Mouse (Mus musculus) limb, embryonic 13.5 days (tissue): ENCODE data around the gene Metap1. TPM values are rescaled to one million over a fixed set of nuclear protein-coding genes. Genes with fewer than 3 reads are reported as not detected.

Experiments
- ATAC-seq: fragments of 200-750 bp; cut with Nextera tagmentation; 2 replicates; pipeline ENCODE4 v1.8.0; 2017; ENCODE audit warnings: low read depth, moderate number of reproducible peaks, moderate TSS enrichment; ENCODE audit not compliant: low FRiP score
- H3K27ac ChIP-seq: fragments of 300-500 bp; sonication (generic); 2 replicates; pipeline ENCODE4 v1.5.1; 2015; ENCODE audit warnings: inconsistent platforms, mild to moderate bottlenecking, moderate library complexity
- H3K27me3 ChIP-seq: fragments of 300-500 bp; sonication (generic); 2 replicates; pipeline ENCODE4 v1.6.1; 2015; ENCODE audit warnings: mild to moderate bottlenecking, inconsistent platforms
- H3K36me3 ChIP-seq: fragments of 300-500 bp; sonication (generic); 2 replicates; pipeline ENCODE4 v1.6.1; 2015; ENCODE audit warnings: inconsistent platforms, mild to moderate bottlenecking, moderate library complexity
- H3K4me1 ChIP-seq: fragments of 300-500 bp; sonication (generic); 2 replicates; pipeline ENCODE4 v1.6.1; 2015; ENCODE audit warnings: inconsistent platforms
- H3K4me2 ChIP-seq: fragments of 300-500 bp; sonication (generic); replicated peaks from 2 replicates; pipeline ENCODE4 v1.6.1; 2015; ENCODE audit warnings: inconsistent platforms, mild to moderate bottlenecking, moderate library complexity
- H3K4me3 ChIP-seq: fragments of 300-500 bp; sonication (generic); 2 replicates; pipeline ENCODE4 v1.5.1; 2015; ENCODE audit warnings: moderate library complexity, mild to moderate bottlenecking, inconsistent platforms
- H3K9ac ChIP-seq: fragments of 300-500 bp; sonication (generic); 2 replicates; pipeline ENCODE4 v1.6.1; 2015; ENCODE audit warnings: mild to moderate bottlenecking, inconsistent platforms
- H3K9me3 ChIP-seq: fragments of 300-500 bp; sonication (generic); 2 replicates; pipeline ENCODE4 v1.6.1; 2016; ENCODE audit warnings: inconsistent platforms
- WGBS: fragments of 180-500 bp; shearing (Covaris S2); methylation state at CpG from one replicate; pipeline ENCODE4 v1.1.7; 2015; 5-methylcytosine and 5-hydroxymethylcytosine counted together
- polyA plus RNA-seq: library from polyadenylated mRNA; unstranded; fragments of >200 nt; fragmentation: Nextera tagmentation; extraction: Ambion mirVana; gene quantifications from 2 replicates; pipeline ENCODE4 v1.2.1, GENCODE M21; 2015

The Metap1 gene
- polyA plus RNA-seq, result 42.6 and 44.0 TPM in 2 replicates

GRCm38 (mm10) chr3:138489327-138490033 lies at the start of gene Metap1:
TSS of gene Metap1 (minus strand) at chr3:138489515.
- peak; percentile 99 for ATAC-seq

GRCm38 (mm10) chr3:138536031-138536430 lies 46.7 kb upstream of the Metap1 start:
- Histone ChIP-seq H3K4me2 (no peak overlapping the region), H3K4me3 (no peak overlapping the region), H3K27me3 (no peaks in the 10 kb centered on the region), H3K4me1 (peaks cover 17% of the 10 kb centered on the region), H3K9me3 (no peaks in the 10 kb centered on the region), H3K36me3 (peaks cover 6% of the 10 kb centered on the region), H3K9ac (no peak overlapping the region), H3K27ac (no peak overlapping the region)
- 93% methylated on average over 2 of the region's 2 CpGs for WGBS
- ATAC-seq, result no peak

More at GRCm38 (mm10) chr3:138489327-138490033, at the start of gene Metap1:
- under 1% methylated on average over 42 of the region's 65 CpGs for WGBS
- peak within 1 kb of the TSS; percentile 88 for H3K4me3 ChIP-seq
- H3K27ac ChIP-seq, result peak within 1 kb of the TSS; percentile 79
- H3K4me1 ChIP-seq, result peaks cover 10% of the 10 kb centered on the region
- no peaks in the 10 kb centered on the region for H3K27me3 ChIP-seq
- H3K9ac ChIP-seq, result peak within 1 kb of the TSS; percentile 93
- peak within 1 kb of the TSS; percentile 74 for H3K4me2 ChIP-seq
- H3K36me3 ChIP-seq, result peaks cover 20% of the 10 kb centered on the region
- H3K9me3 ChIP-seq, result peaks cover 3% of the 10 kb centered on the region; the same call in 1 of the 2 replicates

- peaks cover 37% of the 10 kb centered on the region for H3K4me1 ChIP-seq
- no peak overlapping the region for H3K4me2 ChIP-seq
- peaks cover 6% of the 10 kb centered on the region for H3K36me3 ChIP-seq
- no peak overlapping the region for H3K4me3 ChIP-seq
- WGBS, result 63% methylated on average over 2 of the region's 2 CpGs
- H3K27me3 ChIP-seq, result no peaks in the 10 kb centered on the region
- H3K9ac ChIP-seq, result no peak overlapping the region
- H3K27ac ChIP-seq, result no peak overlapping the region
- ATAC-seq, result no peak
- H3K9me3 ChIP-seq, result no peaks in the 10 kb centered on the region
These were observed 43.4 kb upstream of the Metap1 start for GRCm38 (mm10) chr3:138532764-138533163.

GRCm38 (mm10) chr3:138531479-138532181 lies 42.3 kb upstream of the Metap1 start:
- 75% methylated on average over 12 of the region's 12 CpGs for WGBS
- Histone ChIP-seq H3K27ac (no peak overlapping the region), H3K9ac (no peak overlapping the region), H3K9me3 (no peaks in the 10 kb centered on the region), H3K4me2 (no peak overlapping the region), H3K4me3 (no peak overlapping the region), H3K36me3 (peaks cover 6% of the 10 kb centered on the region), H3K27me3 (no peaks in the 10 kb centered on the region), H3K4me1 (peaks cover 37% of the 10 kb centered on the region)
- no peak for ATAC-seq

GRCm38 (mm10) chr3:138530578-138531478 lies 41.5 kb upstream of the Metap1 start:
- ATAC-seq, result no peak
- peaks cover 43% of the 10 kb centered on the region for H3K4me1 ChIP-seq
- H3K4me2 ChIP-seq, result no peak overlapping the region
- no peaks in the 10 kb centered on the region for H3K9me3 ChIP-seq
- no peak overlapping the region for H3K9ac ChIP-seq
- H3K4me3 ChIP-seq, result no peak overlapping the region
- no peak overlapping the region for H3K27ac ChIP-seq
- WGBS, result 80% methylated on average over 8 of the region's 8 CpGs
- H3K36me3 ChIP-seq, result peaks cover 3% of the 10 kb centered on the region
- no peaks in the 10 kb centered on the region for H3K27me3 ChIP-seq

GRCm38 (mm10) chr3:138528265-138528664 lies 39.0 kb upstream of the Metap1 start:
- WGBS, result 0% methylated on average over 16 of the region's 16 CpGs
- Histone ChIP-seq H3K27ac (no peak overlapping the region), H3K36me3 (no peaks in the 10 kb centered on the region), H3K4me2 (peak overlapping the region; percentile 65), H3K9ac (peak overlapping the region; percentile 91), H3K4me1 (peaks cover 45% of the 10 kb centered on the region), H3K4me3 (peak overlapping the region; percentile 94), H3K9me3 (no peaks in the 10 kb centered on the region), H3K27me3 (no peaks in the 10 kb centered on the region)
- ATAC-seq, result no peak

- peaks cover 44% of the 10 kb centered on the region for H3K4me1 ChIP-seq
- H3K4me2 ChIP-seq, result peak overlapping the region; percentile 65
- H3K36me3 ChIP-seq, result no peaks in the 10 kb centered on the region
- no peaks in the 10 kb centered on the region for H3K27me3 ChIP-seq
- H3K9ac ChIP-seq, result peak overlapping the region; percentile 91
- ATAC-seq, result peak; percentile 51
- peak overlapping the region; percentile 93 for H3K27ac ChIP-seq
- WGBS, result 0% methylated on average over 43 of the region's 64 CpGs
- H3K9me3 ChIP-seq, result no peaks in the 10 kb centered on the region
- H3K4me3 ChIP-seq, result peak overlapping the region; percentile 94
These were observed 38.4 kb upstream of the Metap1 start for GRCm38 (mm10) chr3:138527667-138528231.

- H3K9ac ChIP-seq, result peak overlapping the region; percentile 91
- peak overlapping the region; percentile 77 for H3K4me2 ChIP-seq
- peaks cover 39% of the 10 kb centered on the region for H3K4me1 ChIP-seq
- peak overlapping the region; percentile 96 for H3K27ac ChIP-seq
- peak overlapping the region; percentile 94 for H3K4me3 ChIP-seq
- H3K9me3 ChIP-seq, result no peaks in the 10 kb centered on the region
- no peaks in the 10 kb centered on the region for H3K36me3 ChIP-seq
- under 1% methylated on average over 65 of the region's 85 CpGs for WGBS
- H3K27me3 ChIP-seq, result no peaks in the 10 kb centered on the region
- peak; percentile 95 for ATAC-seq
These were observed 37.8 kb upstream of the Metap1 start for GRCm38 (mm10) chr3:138526916-138527666.

- Histone ChIP-seq H3K27me3 (no peaks in the 10 kb centered on the region), H3K4me1 (peaks cover 32% of the 10 kb centered on the region), H3K36me3 (no peaks in the 10 kb centered on the region), H3K4me3 (peak within 1 kb of the TSS; percentile 94), H3K9ac (peak within 1 kb of the TSS; percentile 76), H3K27ac (peak within 1 kb of the TSS; percentile 96), H3K9me3 (no peaks in the 10 kb centered on the region), H3K4me2 (peak within 1 kb of the TSS; percentile 77)
- ATAC-seq, result peak; percentile 18; the same call in 1 of the 2 replicates
- 2% methylated on average over 39 of the region's 39 CpGs for WGBS
These were observed 37.0 kb upstream of the Metap1 start, which contains the start of gene Eif4e for GRCm38 (mm10) chr3:138526073-138526915. TSS of gene Eif4e (plus strand) at chr3:138526179.

- H3K36me3 ChIP-seq, result no peaks in the 10 kb centered on the region
- no peak overlapping the region for H3K27ac ChIP-seq
- peak overlapping the region; percentile 77 for H3K4me2 ChIP-seq
- no peaks in the 10 kb centered on the region for H3K27me3 ChIP-seq
- H3K9ac ChIP-seq, result no peak overlapping the region
- WGBS, result 54% methylated on average over 8 of the region's 8 CpGs
- no peak overlapping the region; the same call in 1 of the 2 replicates for H3K4me3 ChIP-seq
- no peak for ATAC-seq
- H3K9me3 ChIP-seq, result no peaks in the 10 kb centered on the region
- H3K4me1 ChIP-seq, result peaks cover 27% of the 10 kb centered on the region
These were observed 36.2 kb upstream of the Metap1 start for GRCm38 (mm10) chr3:138525494-138525893.
